Mouse (Mus musculus) kidney, adult 18-20 months (tissue): ENCODE results near the gene Apoc2.

Experiments used
- DNase-seq: peaks from one replicate; pipeline ENCODE4 v3.0.0; 2021

Gene Apoc2

GRCm38 (mm10) chr7:19676662-19677061, 1.1 kb downstream of the Apoc2 start:
- DNase-seq, result no peak

- no peak for DNase-seq
Observed at GRCm38 (mm10) chr7:19675824-19676223, 1.9 kb downstream of the Apoc2 start.

- DNase-seq, result no peak
Observed at GRCm38 (mm10) chr7:19673083-19673699, 4.5 kb downstream of the Apoc2 start.

DNA sequence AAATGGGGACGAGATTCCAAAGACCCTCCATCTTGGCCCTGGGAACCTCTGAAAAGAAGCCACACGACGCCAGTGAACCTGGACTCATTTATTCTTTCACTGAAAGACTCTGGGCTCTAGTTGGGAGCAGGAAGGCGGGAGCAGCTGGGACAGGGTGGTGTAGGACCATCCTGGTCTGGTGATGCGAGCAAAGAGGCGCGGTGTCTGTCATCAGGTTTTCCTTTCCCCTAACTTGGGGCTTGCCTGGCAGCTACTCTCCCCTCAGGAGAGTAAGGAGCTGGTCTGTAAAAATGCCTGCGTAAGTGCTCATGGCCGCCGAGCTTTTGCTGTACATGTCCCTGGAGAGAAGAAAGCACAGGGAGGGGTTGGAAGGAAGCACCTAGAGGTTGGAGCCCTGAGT, 6.2 kb downstream of the Apoc2 start:
- DNase-seq, result no peak

DNA sequence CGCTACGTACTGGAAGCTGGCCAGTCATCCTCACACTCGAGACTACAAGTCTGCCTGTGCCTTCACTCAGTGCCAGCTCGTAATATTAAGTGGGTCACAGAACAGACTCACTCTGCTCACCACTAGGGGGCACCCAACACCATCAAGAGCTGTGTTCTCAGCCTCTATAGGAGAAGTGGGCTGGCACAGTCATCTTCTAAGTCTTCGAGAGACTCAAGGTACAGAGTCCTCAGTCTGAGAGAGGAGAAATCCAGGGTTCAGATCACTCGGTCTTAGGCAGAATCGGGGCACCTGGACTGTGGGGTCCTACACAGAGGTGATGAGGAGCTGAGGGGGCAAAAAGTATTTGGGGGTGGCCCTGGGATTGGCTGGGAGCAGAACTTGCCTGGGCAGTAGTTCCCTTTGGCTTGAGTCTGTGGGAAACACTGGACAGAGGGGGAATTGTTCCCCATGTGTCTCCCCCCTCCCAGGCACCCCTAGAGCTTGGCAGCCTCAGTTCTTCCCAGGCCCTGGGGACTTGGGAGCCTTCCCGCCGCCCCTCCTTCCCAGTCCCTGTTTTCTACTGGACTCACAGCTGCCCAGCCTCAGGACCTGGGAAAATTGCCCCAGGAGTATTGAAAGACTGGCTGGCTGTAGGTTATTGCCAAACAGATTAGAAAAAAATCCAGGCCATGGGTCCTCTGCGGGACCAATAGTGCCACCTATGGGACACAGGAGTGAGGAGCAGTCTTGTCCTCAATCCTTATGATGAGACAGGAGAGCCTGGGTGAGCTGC, 8.6 kb downstream of the Apoc2 start:
- peak; percentile 91 for DNase-seq

DNA sequence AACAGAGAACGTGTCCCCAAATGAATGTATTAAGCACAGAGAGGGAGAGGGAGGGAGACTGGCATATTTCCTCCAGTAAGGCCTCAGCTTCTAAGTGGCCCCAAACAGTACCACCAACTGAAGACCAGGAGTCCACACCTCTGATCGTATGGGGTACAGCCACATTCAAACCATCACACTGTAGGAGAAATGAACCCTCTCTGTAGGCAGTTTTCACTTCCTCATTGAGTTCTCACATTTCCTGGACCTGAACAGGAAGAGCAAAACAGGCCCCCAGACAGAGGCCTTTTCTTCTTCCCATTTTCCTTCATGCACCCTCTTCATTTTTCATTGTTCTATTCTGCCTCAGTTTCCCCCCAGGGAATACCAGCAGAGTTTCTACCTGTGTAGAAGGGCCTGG, 10.3 kb downstream of the Apoc2 start:
- no peak for DNase-seq

DNA sequence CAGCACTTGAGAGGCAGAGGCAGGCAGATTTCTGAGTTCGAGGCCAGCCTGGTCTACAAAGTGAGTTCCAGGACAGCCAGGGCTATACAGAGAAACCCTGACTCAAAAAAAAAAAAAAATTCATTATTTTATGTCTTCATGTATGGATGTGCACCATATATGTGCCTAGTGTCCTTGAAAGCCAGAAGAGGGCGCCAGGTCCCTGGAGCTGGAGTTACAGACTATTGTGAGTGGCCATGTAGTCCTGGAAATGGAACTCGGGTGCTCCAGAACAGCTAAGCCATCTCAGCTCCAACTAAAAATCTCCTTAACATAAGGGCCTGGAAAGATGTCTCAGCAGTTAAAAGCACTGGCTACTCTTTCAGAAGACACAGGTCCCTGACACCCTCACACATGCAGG, 11.0 kb downstream of the Apoc2 start:
- DNase-seq, result no peak

GRCm38 (mm10) chr7:19664955-19665841, 12.5 kb downstream of the Apoc2 start, which contains the start of gene Clptm1:
Clptm1 (minus strand) TSS chr7:19665033.
- peak; percentile 98 for DNase-seq

DNA sequence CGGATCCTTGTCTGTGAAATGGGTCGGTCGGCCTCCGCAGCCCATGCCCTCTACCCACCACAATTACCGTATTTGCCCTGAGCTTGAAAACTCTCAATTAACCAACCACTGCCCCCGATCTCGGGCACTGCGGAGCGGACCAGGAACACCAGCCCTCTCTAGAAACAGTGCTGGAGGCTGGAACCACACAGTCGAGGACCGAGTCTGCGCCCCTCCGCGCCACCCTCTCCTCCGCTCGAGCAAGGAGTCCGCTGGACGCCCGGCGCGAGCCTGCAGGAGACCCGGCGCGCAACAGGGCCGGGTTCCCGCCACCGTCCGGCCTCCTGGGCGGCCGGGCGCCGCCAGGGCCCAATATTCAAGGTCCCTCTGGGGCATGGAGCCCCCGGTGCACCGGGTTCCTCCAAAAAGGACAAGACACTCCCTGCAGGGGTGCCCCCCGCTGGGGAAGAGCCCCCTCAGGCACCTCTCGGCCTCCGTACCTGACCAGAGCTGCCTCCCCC, 13.2 kb downstream of the Apoc2 start:
- DNase-seq, result no peak

DNA sequence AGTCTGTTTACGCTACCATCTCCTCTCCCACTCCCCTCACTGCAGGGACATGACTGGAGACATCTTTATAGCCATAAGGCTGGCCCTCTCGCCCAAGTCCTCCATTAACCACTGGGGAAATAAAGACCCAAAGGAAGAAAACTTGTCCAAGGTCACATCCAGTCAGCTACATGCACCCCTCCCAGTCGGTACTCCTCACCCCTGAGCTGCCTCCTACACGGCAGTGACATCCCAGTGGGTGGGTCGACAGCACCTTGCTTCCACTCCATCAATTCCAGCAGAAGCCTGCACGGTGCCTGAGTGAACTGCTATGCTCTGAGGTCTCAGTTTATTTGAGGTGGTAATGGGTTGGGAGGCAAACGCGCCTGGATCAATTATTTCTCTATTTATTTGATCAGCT, 13.8 kb downstream of the Apoc2 start:
- DNase-seq, result no peak

- DNase-seq, result no peak
Observed at GRCm38 (mm10) chr7:19652614-19653013, 25.1 kb downstream of the Apoc2 start.

GRCm38 (mm10) chr7:19651063-19651786, 26.5 kb downstream of the Apoc2 start:
- no peak for DNase-seq

- DNase-seq, result no peak
Observed at GRCm38 (mm10) chr7:19641223-19641622, 36.5 kb downstream of the Apoc2 start.

DNA sequence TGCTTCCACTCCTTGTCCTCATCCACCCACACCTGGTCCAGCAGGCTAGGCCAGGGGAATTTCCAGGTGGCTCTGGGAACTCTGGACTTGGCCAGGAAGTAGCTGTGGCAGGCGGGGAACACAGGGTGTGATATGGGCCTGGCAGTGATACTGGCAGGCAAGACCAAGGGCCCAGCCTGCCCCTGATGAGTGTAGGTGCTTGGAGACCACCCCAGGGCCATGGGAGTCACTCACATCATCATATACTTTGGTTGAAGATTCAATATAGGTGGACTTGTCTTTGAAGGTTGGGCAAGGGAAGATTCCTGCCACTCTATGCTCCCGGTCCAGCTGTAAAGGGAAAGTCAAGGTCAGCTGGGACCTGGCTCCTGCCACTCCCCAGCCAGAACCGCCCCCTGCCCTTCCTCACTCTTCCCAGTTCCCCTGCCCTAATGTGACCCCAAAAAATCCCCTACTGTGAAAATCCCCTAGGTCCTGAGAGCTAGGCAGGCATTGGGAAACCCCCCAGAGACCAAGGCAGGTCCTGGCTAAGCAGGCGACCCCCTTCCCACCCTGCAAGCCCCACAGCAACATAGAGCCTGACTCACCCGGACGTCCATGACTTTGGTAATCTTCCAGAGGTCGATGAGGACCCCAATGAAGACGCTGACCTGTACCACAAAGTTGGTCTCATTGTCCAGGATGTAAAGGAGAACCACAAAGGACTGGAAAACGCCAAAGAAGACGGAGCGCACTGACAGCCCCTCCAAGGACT, 42.5 kb downstream of the Apoc2 start:
- DNase-seq, result no peak

GRCm38 (mm10) chr7:19634591-19634990, 43.1 kb downstream of the Apoc2 start:
- DNase-seq, result no peak

DNA sequence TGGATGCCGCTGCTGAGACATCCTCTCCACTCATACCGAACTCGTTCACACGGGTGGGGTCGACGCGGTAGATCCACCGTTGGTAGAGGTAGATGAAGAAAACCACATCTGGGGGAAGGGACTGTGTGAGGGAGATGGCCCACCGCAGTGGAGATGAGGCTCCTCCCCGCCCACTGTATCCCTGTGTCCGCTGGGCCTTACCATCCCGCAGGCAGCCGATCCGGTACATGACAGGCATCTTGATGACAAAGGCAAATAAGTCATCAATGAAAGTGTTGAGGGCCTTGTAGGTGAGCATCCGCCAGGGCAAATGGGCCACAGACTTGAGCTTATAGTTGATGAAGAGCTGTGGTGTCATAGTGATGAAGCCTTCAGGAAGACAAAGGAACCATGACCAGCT, 43.9 kb downstream of the Apoc2 start:
- DNase-seq, result no peak

DNA sequence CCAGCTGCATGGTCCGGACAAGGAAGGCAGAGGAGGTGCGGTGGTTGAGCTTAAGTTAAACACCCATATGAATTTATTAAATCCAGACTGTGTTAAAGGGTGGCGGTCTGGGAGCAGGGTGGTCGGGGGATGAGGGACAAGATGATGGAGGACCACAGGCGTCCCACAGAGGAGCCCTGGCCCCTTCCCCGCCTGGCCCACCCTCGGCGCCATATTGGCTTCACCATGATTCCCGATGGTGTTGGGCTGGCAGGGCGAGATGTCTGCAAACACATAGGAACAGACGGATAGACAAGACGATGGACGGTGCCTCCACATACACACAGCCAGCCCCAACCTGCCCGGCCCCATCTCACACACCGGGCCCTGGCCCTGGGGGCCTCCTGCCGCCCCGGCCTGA, 44.5 kb downstream of the Apoc2 start:
- DNase-seq, result no peak

DNA sequence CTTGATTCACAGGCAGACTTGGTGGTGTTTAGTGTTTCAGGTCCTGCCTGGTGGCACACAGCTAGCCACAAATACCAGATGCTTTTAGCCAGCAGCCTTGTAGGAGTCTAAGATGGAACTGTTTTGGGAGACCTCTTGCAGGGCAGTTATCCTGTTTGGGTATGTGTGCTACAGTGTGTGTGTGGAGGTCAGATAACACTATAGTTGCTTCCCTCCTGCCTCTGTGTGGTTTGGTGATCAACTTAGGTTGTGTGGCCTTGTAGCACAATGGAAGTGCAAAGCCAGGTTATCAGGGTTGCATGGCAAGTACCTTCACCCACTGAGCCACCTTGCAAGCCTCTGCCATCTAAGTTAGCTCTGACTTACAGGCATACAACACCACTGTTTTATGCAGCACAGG, 45.0 kb downstream of the Apoc2 start:
- no peak for DNase-seq

DNA sequence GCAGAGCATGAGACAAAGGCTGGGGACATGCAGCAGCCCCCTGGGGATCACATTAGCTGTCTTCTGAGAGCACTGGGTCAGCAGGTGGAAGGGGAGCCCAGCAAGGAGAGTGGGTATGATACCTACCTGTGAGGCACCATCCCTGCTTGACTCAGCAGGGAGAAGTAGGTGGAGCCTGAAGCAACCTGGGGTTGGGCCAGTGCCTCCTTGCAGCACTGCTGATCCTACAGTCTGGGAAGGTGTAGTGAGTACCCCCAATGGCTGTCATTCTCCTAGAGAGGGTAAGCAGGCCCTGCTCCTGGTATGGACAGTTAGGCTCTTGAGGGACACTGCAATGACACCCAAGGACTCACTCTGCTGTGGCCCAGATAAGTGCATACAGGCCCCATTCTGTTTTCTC, 45.5 kb downstream of the Apoc2 start:
- DNase-seq, result no peak

GRCm38 (mm10) chr7:19629361-19629734, 48.4 kb downstream of the Apoc2 start, which contains the start of gene Relb:
Relb (minus strand) TSS chr7:19629438.
- peak; percentile 88 for DNase-seq

DNA sequence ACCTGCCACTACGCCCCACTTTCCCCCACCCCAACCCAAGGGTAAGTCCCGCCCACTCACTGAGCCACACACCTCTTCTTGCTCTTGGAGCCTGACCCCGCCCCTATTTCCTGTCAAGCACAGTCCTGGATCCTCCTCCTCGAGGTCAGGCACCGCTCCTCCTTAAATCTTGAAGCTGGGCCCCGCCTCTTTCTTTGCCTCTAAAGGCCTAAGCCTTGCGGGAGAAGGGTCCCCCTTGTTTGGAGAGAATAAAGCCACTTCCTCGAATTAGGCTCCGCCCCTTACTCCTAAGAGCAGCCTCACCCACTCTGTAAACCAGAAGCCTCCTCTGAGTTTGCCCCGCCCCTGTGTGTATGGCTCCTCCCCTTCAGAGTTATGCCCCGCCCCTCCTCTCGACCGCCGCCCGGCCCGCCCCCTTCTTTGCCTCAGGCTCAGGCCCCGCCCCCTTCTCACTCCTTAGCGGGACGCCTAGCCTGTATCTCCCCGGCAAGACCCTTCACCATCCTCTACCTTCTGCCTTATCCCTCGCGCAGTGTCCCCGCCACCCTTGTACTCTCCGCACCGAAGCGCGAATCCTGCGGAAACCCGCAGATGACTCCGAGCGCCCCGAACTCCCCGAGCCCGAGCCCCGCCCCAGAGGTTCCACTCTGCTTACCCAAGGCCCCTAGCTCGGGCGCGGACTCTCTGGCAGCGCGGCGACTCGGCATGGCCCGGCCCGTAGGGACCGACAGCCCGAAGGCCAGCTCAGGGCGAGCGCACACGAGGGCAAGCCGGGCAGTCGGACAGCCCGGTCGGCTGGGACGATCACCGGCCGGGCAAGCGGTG, 49.0 kb downstream of the Apoc2 start:
- DNase-seq, result peak; percentile 97
